Mouse (Mus musculus) forebrain, embryonic 16.5 days (tissue): ENCODE data around the gene Map3k5. TPM values are rescaled to one million over a fixed set of nuclear protein-coding genes. Genes with fewer than 3 reads are reported as not detected.

Experiments
- ATAC-seq: fragments of 200-750 bp; cut with Nextera tagmentation; 2 replicates; pipeline ENCODE4 v1.8.0; 2017; ENCODE audit warnings: mild to moderate bottlenecking, moderate library complexity
- H3K27ac ChIP-seq: fragments of 300-500 bp; sonication (generic); 2 replicates; pipeline ENCODE4 v1.5.1; 2014; ENCODE audit warnings: low read length, control low read depth
- H3K27me3 ChIP-seq: fragments of 300-500 bp; sonication (generic); replicated peaks from 2 replicates; pipeline ENCODE4 v1.6.1; 2014; ENCODE audit warnings: low read length; ENCODE audit not compliant: control insufficient read depth, insufficient read depth
- H3K36me3 ChIP-seq: fragments of 300-500 bp; sonication (generic); 2 replicates; pipeline ENCODE4 v1.6.1; 2014; ENCODE audit not compliant: control insufficient read depth, insufficient read depth
- H3K4me1 ChIP-seq: fragments of 300-500 bp; sonication (generic); replicated peaks from 2 replicates; pipeline ENCODE4 v1.6.1; 2014; ENCODE audit warnings: low read length; ENCODE audit not compliant: control insufficient read depth, insufficient read depth
- H3K4me2 ChIP-seq: fragments of 300-500 bp; sonication (generic); 2 replicates; pipeline ENCODE4 v1.6.1; 2014; ENCODE audit warnings: mild to moderate bottlenecking, low read length, control low read depth
- H3K4me3 ChIP-seq: fragments of 300-500 bp; sonication (generic); replicated peaks from 2 replicates; pipeline ENCODE4 v1.5.1; 2014; ENCODE audit warnings: mild to moderate bottlenecking, low read length, control low read depth
- H3K9ac ChIP-seq: fragments of 300-500 bp; sonication (generic); replicated peaks from 2 replicates; pipeline ENCODE4 v1.6.1; 2014; ENCODE audit warnings: low read depth, low read length, control low read depth
- H3K9me3 ChIP-seq: fragments of 300-500 bp; sonication (generic); 2 replicates; pipeline ENCODE4 v1.6.1; 2016; ENCODE audit warnings: low read length; ENCODE audit not compliant: control insufficient read depth
- WGBS: fragments of 180-500 bp; shearing (Covaris S2); extraction: QIAGEN DNeasy Blood & Tissue Kit; methylation state at CpG from one replicate; pipeline ENCODE4 v1.1.7; 2014; 5-methylcytosine and 5-hydroxymethylcytosine counted together
- polyA plus RNA-seq: library from polyadenylated mRNA; unstranded; fragments of >200 nt; fragmentation: Nextera tagmentation; extraction: Ambion mirVana; gene quantifications from 2 replicates; pipeline ENCODE4 v1.2.1, GENCODE M21; 2015

The Map3k5 gene
- polyA plus RNA-seq, 1 experiment from 2014 or later, result 0.84 TPM

DNA sequence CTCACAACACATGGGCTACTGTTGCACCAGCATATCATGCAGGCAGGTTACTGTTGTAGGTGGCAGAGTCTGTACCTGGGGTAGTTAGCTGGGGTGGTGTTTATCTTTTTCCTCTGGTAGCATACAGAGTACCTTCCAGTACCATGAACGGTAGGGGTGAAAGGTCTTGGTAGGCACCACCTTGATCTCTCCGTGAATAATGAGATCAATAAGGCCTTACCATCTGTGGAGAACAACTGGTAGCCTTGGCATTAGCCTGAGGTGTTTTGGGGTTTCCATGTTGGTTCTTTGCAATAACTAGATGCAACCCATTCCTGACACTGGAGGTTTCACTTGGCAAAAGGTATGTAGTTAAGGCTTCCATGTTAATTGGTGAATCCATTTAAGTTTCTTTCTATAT is 109.8 kb downstream of the Map3k5 start:
- Histone ChIP-seq H3K4me1 (peaks cover 5% of the 10 kb centered on the region; the same call in 1 of the 2 replicates), H3K27ac (no peak overlapping the region), H3K36me3 (no peaks in the 10 kb centered on the region), H3K4me3 (no peak overlapping the region), H3K4me2 (no peak overlapping the region), H3K9me3 (no peaks in the 10 kb centered on the region), H3K27me3 (no peaks in the 10 kb centered on the region), H3K9ac (no peak overlapping the region)
- WGBS, result 94% methylated on average over 2 of the region's 2 CpGs
- ATAC-seq, result no peak

DNA sequence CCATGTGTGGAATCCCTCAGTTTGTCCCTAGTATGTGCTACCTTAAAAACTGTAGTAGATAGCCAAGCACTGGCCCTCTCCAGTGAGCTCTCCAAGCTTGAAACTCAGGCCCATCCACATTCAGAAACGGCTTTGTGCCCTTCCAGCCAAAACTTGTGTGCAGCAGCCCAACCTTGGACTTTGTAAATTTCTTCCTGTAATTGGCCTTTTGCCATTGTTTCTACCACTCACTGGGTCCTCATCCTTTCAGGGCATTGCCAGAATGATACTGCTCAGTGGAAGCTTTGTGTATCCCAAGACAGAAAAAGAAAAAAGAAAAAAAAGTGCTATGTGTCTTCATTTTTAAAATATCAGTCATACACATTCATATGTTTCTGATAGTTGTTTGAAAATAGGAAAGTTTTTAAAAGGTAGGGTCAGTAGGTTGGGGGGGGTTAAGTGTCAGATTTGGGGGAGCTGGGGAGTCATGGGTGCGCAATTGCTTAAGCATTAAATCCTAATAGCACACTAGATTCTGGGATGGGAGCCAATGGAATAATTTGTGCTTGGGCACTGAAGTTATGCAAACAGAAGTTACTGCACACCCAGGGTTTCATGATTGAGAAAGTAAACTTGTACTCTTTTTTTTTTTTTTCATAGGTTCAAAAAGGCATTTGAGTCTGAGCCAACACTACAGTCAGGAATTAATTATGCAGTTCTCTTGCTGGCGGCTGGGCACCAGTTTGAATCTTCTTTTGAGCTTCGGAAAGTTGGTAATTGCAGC is 111.6 kb downstream of the Map3k5 start:
- Histone ChIP-seq H3K4me2 (no peak overlapping the region), H3K36me3 (no peaks in the 10 kb centered on the region), H3K4me1 (peaks cover 5% of the 10 kb centered on the region; the same call in 1 of the 2 replicates), H3K27ac (no peak overlapping the region), H3K9ac (no peak overlapping the region), H3K27me3 (no peaks in the 10 kb centered on the region), H3K9me3 (no peaks in the 10 kb centered on the region), H3K4me3 (no peak overlapping the region)
- WGBS, result 24% methylated on average over 4 of the region's 4 CpGs
- peak; percentile 49; the same call in 1 of the 2 replicates for ATAC-seq

DNA sequence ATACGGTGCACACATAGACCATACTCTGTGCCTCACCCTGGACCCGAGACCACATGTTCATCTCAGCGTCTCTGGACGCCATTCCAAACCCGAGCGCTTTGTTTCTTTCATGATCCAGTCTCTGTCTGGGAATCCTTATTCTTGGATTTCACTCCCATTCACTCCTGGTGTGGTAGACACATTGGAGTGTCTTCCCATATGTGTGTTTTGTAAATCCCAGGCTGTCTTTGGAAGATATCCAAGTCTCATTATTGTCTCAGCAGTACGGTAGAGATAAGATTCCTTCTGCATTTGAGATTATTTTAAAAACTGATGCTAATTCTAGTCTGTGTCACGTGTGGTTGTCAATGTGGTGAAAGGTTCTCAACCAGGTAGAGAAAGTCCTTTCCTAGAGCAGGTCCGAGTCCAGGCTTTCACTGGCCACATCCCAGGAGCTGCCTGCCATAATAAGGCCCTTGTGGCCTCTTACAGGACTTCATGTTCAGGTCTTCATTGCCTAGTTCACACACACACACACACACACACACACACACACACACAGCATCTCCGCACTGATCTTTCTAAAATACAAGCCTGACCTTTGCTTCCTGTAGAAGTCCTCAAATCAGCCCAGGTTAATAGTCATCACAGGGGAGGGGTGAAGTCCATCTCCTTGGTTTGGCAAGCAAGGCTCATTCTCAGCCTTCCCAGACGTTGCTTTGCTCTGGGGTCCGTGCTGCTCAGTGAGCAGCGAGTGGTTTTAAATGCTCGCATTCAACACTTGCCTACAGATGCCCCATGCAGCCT is 122.8 kb downstream of the Map3k5 start:
- ATAC-seq, result peak; percentile 56
- Histone ChIP-seq H3K9ac (no peak overlapping the region), H3K27me3 (no peaks in the 10 kb centered on the region), H3K36me3 (no peaks in the 10 kb centered on the region), H3K27ac (no peak overlapping the region), H3K4me2 (no peak overlapping the region), H3K4me1 (peaks cover 3% of the 10 kb centered on the region; the same call in 1 of the 2 replicates), H3K4me3 (no peak overlapping the region), H3K9me3 (no peaks in the 10 kb centered on the region)
- 78% methylated on average over 14 of the region's 14 CpGs for WGBS

DNA sequence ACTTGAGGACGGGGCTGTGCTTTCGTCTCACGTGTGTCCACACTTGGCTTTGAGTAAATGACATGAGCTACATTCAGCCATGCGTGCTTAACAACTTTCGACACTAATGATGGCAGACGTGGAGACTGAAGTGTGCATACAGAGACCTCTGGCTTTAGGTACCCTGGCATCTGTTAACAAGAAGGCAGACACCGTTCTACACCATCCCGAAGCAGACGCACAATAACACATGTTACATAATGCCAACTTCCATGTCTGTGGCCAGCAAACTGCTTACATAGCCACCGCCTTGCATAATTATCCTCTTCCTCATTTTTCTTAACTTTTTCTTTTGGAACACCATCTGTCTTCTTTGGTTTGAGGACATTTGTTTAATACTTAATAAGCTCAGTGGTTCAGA is 123.8 kb downstream of the Map3k5 start:
- peak; percentile 34 for ATAC-seq
- 52% methylated on average over 10 of the region's 10 CpGs for WGBS
- Histone ChIP-seq H3K36me3 (no peaks in the 10 kb centered on the region), H3K9ac (no peak overlapping the region), H3K4me1 (peaks cover 3% of the 10 kb centered on the region; the same call in 1 of the 2 replicates), H3K27ac (no peak overlapping the region), H3K27me3 (no peaks in the 10 kb centered on the region), H3K9me3 (no peaks in the 10 kb centered on the region), H3K4me2 (no peak overlapping the region), H3K4me3 (no peak overlapping the region)

DNA sequence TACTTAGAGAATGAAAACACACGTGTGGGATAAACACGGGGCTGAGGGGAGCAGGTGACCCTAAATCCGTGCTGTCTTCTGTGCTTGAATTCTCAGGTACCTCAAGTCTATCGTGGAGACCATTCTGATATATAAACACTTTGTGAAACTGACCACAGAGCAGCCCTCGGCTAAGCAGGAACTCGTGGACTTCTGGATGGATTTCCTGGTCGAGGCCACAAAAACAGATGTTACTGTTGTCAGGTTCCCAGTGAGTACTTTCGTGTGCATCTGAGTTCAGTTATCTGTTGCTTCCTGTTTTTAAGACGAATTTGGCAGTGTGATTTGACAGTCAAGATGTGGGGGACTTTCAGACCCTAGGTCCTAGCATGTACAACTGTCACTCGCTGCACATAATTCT is 124.6 kb downstream of the Map3k5 start:
- Histone ChIP-seq H3K27me3 (no peaks in the 10 kb centered on the region), H3K4me3 (no peak overlapping the region)
- WGBS, result 89% methylated on average over 10 of the region's 10 CpGs

DNA sequence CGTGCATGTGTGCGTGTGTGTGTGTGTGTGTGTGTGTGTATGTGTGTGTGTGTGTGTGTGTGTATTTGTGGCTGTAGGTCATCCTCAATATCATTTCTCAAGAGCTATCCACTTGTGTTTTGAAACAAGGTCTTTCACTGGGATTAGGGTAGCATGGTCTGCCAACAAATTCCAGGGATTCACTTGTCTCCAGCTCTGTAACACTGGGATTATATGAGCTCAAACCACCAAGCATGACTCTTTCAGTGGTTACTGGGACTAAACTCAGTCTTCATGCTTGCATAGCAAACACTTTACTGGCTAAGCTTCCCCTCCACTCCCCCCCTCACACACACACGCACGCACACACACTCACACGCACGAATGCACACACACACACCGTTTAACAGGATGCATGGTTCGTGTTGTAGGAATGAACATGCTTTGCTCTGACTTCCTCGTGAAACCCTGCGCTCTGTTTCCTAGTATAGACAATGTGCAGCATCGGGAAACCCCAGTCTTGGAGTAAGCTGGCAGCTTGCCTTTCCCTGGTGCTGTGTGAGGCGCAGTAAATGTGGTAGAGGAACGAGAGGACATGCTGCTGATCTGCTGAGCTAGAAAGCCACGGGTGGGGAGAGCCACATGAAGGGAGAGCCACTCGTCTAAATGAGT is 126.2 kb downstream of the Map3k5 start:
- ATAC-seq, result peak; percentile 27; the same call in 1 of the 2 replicates
- Histone ChIP-seq H3K27me3 (no peaks in the 10 kb centered on the region), H3K36me3 (no peaks in the 10 kb centered on the region), H3K27ac (no peak overlapping the region), H3K9ac (no peak overlapping the region), H3K9me3 (no peaks in the 10 kb centered on the region), H3K4me3 (no peak overlapping the region), H3K4me1 (peaks cover 3% of the 10 kb centered on the region; the same call in 1 of the 2 replicates), H3K4me2 (no peak overlapping the region)
- WGBS, result 60% methylated on average over 15 of the region's 15 CpGs

More for the DNA sequence above, 124.6 kb downstream of the Map3k5 start:
- no peak for ATAC-seq
- Histone ChIP-seq H3K4me1 (peaks cover 3% of the 10 kb centered on the region; the same call in 1 of the 2 replicates), H3K27ac (no peak overlapping the region), H3K9me3 (no peaks in the 10 kb centered on the region), H3K36me3 (no peaks in the 10 kb centered on the region), H3K9ac (no peak overlapping the region), H3K4me2 (no peak overlapping the region)

DNA sequence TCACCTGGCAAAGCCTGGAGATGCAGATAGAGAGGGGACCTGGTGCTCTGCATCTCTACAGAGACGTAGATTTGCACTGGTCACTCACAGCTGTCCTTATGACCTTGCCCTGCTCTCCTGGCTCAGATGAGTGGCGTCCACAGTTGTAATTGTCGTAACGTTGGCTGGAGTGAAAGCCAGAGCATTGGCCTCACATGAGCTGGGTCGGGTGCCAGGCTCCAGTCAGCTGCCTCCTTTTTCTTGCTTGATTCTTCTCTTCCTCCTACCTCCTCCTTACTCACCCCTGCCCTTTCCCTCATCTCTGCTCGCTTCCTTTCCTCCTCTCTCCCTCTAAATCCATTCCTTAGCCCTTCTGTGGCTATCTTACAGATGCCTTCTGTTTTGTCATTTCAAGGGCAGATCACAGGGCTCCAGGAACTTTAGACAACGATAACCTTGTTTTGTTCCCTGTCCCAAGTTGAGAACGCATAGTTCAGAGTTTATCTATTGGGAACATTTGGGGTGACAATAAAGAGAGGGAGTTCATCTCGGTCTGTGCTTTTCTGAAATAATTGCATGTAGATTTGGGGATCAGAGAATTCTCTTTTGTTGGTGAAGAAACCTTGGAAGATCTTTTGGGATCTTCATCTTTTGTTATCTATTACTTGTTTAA is 130.4 kb downstream of the Map3k5 start:
- Histone ChIP-seq H3K9me3 (no peaks in the 10 kb centered on the region), H3K4me1 (peaks cover 3% of the 10 kb centered on the region; the same call in 1 of the 2 replicates), H3K9ac (no peak overlapping the region), H3K27ac (no peak overlapping the region), H3K27me3 (no peaks in the 10 kb centered on the region), H3K36me3 (no peaks in the 10 kb centered on the region), H3K4me3 (no peak overlapping the region), H3K4me2 (no peak overlapping the region)
- WGBS, result 83% methylated on average over 9 of the region's 9 CpGs
- no peak for ATAC-seq

DNA sequence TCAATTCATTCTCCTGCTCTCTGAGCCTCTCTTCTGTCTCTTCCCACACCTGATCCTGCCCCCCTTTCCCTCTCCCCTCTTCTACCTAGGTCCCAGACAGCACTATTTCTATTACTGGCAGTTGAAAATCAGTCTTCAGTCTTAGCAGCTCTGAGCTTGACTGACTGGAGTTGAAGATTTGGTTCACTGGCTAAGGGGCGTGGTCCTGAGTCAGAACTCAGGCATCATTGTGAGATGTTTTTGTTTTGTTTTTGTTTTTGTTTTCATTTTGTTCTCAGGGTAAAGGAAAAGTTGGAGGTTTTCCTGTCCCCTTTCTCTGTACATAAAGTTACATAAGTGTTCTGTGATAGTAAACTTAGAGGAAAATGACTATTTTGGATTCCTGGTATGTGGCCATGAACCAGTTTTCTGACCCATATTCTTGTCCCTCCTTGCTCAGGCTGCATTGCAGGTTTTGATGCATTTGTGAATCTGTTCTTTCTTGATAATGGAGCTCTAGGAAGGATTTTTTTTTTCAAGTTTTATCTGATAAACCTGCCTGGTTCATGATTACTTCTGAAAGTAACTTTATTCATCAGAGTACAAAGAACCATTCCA is 131.9 kb downstream of the Map3k5 start:
- H3K4me3 ChIP-seq, result no peak overlapping the region
- 79% methylated on average over 1 of the region's 1 CpGs for WGBS
- no peak overlapping the region for H3K9ac ChIP-seq
- H3K27ac ChIP-seq, result no peak overlapping the region
- H3K27me3 ChIP-seq, result no peaks in the 10 kb centered on the region
- no peak overlapping the region for H3K4me2 ChIP-seq
- H3K36me3 ChIP-seq, result no peaks in the 10 kb centered on the region
- no peak for ATAC-seq
- no peaks in the 10 kb centered on the region for H3K4me1 ChIP-seq
- H3K9me3 ChIP-seq, result no peaks in the 10 kb centered on the region
